Mouse (Mus musculus) cerebellum, adult (tissue): ENCODE data around the gene Lin37.

ENCODE experiments used
- ATAC-seq: cut with Nextera tagmentation; 2 replicates; pipeline ENCODE4 v1.9.2; 2017; ENCODE audit warnings: mild to moderate bottlenecking, moderate library complexity, mixed read lengths; ENCODE audit not compliant: insufficient number of reproducible peaks, low FRiP score, low TSS enrichment

Gene Lin37

DNA sequence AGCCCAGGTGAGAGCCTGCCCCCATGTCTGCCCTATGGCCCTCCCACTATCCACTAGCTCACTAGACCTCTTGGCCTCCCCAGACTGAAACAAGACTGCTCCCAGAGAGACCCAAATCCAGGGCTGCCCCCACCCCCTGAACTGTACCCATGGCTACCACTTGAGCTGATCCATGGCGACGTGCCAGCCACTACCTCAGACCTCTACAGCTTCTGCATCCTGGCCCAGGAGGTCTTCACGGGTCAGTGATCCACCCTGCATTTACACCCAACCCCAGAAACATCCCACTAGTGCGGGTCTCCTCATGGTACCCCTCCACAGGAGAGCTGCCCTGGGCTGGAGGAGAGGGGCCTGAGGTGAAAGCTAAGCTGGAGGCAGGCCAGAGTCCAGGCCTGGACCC lies 39.2 kb downstream of the Lin37 start:
- ATAC-seq: no peak

DNA sequence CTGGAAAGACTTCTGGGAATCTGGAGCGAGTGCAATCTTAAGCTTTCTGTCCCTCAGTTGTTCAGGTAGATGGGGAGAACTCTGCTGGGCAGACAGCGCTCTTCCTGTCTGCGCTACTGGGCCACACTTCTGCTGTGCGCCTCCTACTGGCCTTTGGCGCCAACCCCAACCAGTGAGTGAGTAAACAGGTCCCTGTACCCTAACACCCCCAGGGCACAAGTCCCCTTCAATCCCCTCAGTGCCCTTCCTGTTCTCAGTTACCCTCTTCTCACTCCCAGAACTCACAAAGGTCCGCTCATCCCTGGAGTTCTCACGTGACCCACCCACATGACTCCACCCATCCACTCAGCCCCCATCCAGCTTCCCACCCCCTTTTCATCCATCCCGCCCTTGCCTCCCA lies 41.3 kb downstream of the Lin37 start:
- ATAC-seq: no peak

DNA sequence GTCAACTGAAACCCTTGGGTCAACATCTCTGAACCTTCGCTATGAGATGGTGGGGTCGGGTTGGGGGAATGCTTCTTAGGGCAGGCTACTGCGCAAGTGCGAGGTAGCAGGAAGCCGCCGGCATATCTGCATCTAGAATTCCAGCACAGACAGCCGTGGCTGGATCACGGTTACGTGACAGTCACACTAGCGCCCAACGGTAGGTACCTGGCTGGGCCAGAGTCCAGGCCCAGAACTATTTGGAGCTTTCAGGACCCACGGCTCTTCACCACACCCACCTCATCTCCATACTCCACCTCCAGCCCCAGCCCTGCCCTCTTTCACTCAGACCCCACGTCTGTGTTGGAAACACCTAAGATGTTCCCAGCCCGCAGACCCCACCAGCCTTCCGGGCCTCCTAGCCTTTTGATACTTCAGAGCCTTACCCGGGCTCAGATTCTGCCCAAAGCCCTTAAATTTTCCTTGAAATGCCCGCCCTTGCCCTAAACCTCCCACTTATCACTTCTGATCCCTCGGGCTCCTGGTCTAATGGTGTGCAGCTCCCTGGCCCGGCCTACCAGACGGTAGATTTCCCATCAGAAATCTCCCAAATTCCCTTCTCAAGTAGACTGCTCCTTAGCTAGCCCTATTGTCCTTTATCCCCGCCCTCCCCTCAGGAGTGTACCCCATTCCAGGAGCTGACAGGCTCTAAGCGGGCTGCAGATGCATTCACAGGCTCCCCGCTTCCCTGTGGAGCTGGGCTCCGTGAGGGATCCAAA lies 44.5 kb downstream of the Lin37 start:
- no peak for ATAC-seq

DNA sequence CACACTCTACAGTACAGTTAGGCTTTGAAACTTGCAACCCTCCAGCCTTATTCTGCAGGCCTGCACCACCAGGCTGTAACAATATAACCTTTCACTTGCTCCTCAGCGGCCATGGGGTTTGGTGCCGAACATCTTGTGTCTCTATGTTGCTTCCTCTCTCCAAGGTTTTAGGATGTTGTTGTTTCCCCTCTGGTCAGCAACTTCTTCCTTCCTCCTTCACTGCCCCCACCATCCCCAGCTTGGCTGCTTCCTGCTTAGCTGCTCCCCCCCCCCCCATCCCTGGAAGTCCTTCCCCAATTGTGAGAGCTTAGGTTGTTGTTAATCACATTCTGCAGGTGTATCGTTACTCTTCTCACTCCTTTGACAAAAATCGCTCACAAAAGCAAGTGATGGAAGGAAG lies 51.6 kb downstream of the Lin37 start:
- no peak for ATAC-seq
